Mouse (Mus musculus): Measurements from ENCODE around the gene Chka.

Gene Chka

DNA sequence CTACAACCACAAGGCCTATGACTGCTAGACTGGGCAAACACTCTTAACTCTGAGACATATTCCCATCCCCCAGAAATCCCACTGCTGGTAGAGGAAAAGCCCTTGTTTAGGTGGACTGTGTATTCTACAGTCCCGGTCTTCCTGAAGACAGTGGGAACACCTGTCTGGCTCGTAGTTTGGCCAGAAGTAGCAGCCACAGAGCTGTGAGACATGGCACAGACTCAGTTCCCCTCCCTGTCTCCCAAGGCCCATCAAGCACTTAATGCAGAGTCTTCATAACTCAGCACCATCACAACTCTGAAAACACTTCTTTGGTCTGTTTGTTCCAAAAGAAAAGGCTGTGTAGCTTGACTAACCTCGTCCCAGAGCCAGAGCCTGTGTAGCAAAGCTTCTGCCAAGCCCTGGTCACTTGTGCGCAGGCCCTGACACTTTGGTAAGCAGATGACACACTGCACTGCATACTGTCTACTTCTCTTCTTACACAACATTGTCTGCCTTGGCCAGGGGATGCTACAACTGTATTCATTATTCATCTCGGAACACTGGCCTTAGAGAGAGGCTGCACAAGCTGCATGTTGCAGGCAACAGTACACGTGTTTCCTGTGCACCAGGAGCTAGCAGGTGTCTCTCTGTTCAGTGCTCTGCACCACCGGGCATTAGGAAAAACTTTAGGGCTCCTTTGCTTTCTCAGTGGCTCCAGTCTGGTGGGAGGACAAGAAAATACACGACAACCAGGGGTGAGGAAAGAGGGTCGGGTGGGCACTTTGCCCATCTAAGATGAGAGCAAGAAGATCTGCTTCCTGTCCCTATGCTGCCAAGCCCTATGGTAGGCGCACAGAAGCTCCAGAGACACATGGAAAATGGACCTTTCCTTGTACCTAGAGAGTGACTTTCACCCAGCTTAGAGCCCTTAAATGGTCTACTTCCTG lies 4.6 kb upstream of the Chka start:
- no peak for DNase-seq (ENCODE audit: low spot score in 2 of 2)

DNA sequence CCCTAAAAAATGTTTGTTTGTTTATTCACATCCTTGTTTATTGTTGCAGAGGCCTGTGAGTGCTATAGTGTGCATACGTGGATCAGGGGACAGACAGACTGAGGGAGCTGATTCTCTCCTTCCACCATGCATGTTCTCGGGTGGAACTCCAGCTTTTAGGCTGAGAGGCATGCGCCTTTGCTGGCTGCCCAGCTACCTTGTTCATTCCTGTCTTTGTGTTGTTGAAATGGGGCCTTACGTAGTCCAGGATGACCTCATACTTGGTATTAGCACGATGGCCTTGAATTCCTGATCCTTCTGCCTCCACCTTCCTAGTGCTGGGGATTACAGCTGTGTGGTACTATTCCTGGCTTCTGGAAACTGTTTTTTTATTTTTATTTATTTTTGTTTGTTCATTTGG lies 3.9 kb upstream of the Chka start:
- no peak for DNase-seq (ENCODE audit: low spot score in 2 of 2)

DNA sequence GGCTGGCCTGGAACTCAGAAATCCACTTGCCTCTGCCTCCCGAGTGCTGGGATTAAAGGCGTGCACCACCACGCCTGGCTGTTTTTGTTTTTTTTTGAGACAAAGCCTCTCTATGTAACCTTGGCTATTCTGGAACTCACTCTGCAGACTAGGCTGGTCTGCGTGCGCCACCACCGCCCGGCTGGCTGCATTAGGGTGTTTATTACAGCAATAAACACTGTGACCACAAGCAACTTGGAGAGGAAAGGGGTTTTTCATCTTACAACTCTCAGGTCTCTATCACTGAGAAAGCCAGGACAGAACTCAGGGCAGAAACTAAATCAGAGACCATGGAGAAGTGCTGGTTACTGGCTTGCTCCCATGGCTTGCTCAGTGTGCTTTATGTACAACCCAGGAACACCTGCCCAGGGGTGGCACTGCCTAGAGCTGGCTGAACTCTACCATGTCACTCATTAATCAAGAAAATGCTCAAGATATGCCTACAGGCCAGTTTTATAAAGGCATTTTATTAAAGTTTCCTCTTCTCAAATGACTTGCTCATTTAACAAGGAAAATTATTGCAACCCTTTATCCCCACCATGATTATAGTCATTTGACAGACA lies 3.3 kb upstream of the Chka start:
- no peak for DNase-seq (ENCODE audit: low spot score in 2 of 2)

DNA sequence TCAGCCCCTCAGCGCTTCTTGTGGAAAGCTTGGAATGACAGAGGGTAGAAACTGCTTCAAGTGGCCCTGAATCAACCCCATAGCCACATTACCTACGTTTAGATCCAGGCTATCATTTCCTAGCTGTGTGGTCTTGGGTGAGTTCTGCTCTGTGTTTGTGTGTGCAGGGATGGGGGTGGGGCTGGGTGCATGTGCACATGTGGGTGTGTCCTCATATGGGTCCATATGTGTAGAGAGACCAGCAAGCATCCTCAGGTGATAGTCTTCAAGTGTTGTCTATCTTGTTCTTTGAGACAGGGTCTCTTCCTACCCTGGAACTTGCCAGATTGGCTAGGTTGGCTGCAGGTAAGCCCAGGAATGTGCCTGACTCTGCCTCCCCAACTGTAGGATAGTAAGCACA lies 2.3 kb upstream of the Chka start:
- DNase-seq (ENCODE audit: low spot score in 2 of 2): no peak

DNA sequence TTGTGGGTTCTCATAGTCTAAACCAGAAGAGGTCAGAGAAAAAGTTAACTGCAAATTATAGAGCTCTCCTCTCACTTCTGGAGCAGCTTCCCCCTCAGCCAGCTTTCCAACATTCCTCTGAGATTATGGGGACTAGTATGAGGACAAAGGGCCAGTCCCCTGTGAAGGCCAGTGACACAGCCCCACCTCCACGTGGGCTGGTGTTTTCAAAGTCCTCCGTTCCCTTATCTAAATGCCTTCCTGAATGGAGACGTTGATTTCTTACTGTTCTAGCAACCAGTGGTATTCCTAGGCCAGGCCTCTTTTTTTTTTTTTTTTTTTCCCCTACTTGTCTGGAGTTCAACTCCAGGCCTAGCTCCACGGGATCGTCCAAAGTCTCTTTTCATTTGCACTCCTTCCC lies 1.5 kb upstream of the Chka start:
- no peak for DNase-seq (ENCODE audit: low spot score in 2 of 2)

DNA sequence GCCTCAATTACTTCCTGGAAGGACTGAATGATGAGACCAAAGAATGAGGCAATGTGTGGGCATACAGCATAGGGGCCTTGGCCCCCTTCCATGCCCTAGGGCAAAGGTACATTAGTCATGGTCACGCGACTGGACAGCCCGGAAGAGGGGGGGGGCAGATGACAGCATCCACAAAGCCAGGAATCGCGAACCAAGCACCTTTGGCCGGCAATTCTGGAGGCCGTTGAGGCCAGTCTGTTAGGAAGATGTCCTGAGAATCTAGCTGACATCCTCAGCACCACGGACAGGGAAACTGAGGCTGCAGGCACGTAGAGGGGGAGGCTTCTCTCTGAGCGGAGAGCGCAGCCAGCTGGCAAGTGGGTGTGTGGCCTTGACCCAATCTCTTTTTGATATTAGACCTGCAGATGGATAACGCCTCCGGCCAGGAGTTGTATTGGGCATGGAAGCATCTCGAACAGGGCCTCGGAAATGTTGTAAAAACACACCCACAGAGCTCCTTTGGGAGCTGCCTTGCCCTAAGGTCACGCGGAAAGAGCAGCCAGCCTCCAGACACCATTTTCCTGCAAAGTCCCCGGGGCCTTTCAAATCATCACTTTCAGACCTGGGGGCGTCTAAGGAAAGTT lies 615 bp upstream of the Chka start:
- peak; percentile 18 to 26 for DNase-seq (ENCODE audit: low spot score in 2 of 2)

DNA sequence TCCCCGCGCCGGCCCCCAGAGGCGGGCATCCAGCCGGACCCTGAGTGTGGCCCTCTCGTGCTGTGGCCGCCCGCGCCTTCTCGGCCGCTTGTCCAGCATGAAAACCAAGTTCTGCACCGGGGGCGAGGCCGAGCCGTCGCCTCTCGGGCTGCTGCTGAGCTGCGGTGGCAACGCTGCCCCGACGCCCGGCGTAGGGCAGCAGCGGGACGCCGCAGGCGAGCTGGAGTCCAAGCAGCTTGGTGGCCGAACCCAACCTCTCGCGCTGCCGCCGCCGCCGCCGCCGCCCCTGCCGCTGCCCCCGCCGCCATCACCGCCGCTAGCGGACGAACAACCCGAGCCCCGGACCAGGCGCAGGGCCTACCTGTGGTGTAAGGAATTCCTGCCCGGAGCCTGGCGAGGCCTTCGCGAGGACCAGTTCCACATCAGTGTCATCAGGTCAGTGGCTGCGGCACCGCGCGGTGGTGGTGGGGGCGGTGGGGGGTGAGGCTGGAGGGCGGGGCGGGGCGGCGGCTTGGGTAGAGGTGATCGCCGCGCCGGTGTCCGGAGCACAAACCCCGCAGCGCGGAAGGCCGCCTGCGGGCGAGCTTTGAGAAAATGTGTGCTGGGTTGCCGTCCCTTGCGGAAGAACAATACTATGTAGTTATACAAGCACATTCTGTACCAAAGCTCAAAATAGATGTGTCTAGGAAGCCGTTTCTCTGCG lies 557 bp downstream of the Chka start:
- peak; percentile 47 to 52 for DNase-seq (ENCODE audit: low spot score in 2 of 2)

DNA sequence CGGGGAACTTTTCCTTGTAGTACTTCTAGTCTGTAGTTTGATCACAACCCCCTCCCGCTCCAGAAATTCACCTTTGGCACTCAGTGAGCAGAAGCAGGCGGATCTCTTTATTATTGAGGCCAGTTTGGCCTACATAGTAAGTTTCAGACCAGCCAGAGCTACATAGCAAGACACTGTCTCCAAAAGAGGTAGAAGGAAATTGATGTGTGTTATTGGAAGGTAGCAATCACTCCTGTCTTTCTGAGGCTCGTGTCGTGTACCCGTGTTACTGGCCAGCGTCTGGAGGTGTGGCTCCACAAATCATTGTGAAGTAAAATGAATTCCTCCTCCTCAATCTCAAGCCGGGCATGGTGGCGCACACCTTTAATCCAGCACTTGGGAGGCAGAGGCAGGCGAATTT lies 1.5 kb downstream of the Chka start:
- no peak for DNase-seq (ENCODE audit: low spot score in 2 of 2)

DNA sequence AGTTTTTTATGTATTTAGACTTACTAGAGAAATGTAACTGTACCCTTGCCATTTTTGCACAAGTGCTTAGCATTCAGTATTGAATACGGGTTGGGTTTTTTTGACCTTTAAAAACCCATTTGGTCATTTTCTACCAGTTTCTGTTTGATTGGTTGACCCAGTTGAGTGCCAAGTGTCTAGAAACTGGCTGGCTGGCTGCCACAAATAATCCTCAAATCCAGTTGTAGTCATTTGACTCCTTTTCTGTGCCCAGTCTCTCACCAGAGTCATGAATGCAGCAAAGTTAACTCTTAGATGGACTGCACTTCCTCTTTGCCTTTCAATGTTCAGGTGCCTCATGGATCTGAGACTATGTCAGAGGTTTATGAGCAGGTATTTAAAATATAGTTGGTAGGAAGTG lies 2.3 kb downstream of the Chka start:
- peak in 1 of 2 experiments; percentile 32 for DNase-seq (ENCODE audit: low spot score in 2 of 2)

DNA sequence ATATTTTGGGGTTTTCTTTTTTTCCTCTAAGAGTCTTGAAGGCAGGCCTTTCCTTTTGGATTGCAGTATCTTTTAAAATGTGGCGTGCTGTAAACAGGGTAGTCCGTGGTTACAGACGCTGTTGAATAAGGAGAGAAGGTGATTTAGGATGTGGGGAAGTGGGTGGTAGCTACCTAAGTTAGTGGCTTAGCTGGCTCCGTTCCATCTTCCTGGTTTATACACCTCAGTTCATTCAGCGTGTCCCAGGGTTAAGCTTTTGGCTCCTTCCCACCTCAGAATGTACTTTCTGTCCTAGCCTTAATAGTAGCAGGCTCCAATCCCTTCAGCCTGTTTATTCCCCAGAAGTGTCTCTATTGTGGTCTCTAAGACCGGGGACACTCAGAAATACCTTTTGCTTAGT lies 3.5 kb downstream of the Chka start:
- DNase-seq (ENCODE audit: low spot score in 2 of 2): no peak

DNA sequence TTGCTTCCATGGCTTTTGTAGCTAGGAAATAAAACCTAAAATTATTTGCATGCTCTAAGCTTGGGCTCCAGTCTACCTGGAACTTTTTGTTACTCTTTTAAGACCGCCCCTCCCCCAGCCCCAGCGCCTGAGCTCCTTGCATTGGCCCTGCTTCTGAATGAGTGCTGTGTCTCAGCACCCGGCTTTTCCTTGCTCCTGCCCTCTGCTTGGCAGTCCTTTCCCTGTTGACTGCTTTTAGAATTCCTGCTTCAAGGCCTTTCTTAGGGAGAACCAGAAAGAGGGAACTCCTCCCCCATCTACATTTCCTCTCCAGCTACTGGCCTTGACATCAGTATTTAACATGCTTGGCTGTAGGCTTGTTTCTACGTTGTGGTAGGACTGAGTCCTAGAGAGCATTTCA lies 4.0 kb downstream of the Chka start:
- DNase-seq (ENCODE audit: low spot score in 2 of 2): no peak

DNA sequence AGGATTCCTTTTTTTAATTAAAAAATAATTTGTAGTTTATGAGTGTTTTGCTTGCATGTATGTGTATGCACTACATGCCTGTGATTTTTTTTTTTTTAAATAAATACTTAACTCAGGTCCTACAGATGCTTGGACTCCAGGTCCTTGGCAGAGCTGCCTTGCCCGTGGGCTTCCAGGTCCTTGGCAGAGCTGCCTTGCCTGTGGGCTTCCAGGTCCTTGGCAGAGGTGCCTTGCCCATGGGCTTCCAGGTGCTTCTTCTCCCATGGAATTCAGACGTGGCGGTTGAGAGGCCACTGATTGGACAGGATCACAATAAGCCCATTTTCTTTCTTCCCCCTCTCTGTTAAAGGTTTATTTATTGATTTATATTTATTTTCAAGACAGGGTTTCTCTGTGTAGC lies 5.6 kb downstream of the Chka start:
- DNase-seq (ENCODE audit: low spot score in 2 of 2): no peak

DNA sequence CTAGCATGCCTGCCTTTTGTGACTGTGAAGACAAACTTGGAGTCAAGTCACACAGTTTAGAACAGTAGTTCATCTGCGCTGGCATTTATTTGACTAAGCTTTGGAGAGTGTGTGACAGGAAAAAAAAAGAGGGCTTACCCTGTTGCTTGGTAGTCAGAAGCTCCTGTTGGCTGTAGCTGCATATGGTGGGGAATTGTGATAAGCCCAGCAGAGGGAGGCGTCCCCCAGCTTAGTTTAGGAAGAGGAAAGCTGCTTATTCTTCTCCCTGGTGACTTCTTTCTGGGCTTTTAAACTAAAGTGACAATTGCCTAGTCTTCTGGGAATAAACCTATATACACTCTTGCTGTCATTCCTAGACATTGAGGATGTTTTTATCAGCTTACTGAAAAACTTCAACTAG lies 11.1 kb downstream of the Chka start:
- no peak for DNase-seq (ENCODE audit: low spot score in 2 of 2)

DNA sequence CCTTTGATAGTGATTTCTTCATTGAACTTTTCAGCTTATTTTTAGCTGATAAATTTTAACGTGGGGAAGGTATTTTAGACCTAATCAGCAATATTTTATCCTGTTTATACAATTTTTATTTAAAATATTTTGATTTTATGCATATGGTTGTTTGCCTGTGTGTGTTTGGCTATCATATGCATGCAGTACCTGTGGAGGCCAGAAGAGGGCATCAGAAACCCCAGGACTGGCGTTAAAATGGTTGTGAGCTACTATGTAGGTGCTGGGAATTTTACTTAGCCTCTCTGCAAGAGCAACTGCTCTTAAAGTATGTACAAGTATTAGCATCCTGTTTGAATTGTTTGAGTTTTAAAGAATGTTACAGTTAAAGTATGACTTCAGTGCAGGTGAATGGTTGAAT lies 13.4 kb downstream of the Chka start:
- DNase-seq (ENCODE audit: low spot score in 2 of 2): no peak

DNA sequence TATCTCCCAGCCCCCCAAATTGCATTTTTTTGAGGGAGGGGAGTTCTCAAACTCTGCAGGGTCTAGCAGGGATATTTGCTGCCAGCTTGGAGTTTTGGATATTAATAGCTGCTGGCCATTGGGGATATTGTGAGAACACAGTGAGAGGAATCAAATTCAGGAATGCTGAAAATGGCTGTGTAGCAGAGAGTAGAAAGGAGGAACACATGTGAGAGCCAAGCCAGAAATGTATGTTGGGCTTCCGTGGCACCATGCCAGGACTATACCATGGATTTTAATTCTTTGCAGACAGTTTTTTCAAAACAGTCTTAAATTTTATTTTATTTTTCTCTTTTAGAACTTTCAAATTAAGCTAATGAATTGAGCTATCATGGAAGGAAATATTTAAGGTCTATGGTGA lies 16.7 kb downstream of the Chka start:
- no peak for DNase-seq (ENCODE audit: low spot score in 2 of 2)

DNA sequence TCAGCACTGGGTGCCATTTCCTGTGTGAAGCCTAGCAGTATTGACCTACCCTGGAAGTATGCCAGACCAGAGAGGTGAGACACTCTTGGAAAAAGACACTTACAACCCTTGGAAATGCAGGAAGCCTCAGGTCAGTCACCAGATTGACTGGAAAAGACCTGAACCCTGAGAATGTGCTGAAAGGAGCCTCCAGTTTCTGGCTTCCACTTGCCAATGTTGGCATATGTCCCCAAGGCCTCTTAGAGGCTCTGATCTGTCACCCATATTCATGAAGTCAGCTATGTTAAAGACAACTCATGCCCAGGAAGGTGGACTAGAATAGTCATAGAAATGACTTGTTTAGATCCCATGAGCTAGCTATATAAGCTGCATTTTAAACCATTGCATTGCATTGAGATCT lies 19.9 kb downstream of the Chka start:
- DNase-seq (ENCODE audit: low spot score in 2 of 2): no peak

DNA sequence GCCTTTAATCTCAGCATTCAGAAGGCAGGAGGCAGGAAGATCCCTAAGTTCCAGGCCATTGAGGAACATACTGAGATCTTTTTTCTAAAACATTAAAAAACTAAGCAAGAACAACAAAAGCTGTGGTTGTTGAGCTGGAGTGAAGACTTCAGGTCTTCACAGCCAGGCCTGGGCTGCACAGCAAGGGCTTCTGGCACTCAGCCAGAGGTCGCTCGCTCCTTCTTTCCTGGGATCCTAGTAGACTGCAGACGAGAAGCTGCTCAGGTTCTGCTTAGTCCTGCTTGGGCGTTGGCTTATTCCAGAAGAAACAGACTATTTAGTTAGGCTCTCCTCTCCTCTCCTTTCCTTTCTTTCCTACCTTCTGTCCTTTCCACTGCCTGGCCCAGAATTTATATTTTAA lies 20.8 kb downstream of the Chka start:
- DNase-seq (ENCODE audit: low spot score in 2 of 2): no peak

DNA sequence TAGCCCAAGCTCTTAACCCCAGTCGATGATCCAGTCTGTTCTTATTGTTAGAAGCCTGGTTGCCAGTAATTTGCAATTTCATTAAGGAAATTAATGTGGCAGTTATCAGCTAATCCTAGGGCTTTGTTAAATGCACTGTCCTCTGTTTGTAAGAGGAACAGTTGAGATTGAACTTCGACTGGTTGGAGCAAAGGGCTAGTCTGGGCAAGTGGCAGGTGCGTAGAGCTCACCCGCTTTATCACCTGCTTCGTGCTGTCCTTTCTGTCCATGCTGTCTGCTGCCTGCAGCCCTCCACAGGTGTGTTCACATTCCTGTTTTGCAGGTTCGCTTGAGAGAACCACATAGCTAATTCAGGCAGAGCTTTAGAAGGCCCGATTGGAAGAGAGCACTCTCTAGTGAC lies 23.5 kb downstream of the Chka start:
- DNase-seq (ENCODE audit: low spot score in 2 of 2): peak; percentile 14 to 19

DNA sequence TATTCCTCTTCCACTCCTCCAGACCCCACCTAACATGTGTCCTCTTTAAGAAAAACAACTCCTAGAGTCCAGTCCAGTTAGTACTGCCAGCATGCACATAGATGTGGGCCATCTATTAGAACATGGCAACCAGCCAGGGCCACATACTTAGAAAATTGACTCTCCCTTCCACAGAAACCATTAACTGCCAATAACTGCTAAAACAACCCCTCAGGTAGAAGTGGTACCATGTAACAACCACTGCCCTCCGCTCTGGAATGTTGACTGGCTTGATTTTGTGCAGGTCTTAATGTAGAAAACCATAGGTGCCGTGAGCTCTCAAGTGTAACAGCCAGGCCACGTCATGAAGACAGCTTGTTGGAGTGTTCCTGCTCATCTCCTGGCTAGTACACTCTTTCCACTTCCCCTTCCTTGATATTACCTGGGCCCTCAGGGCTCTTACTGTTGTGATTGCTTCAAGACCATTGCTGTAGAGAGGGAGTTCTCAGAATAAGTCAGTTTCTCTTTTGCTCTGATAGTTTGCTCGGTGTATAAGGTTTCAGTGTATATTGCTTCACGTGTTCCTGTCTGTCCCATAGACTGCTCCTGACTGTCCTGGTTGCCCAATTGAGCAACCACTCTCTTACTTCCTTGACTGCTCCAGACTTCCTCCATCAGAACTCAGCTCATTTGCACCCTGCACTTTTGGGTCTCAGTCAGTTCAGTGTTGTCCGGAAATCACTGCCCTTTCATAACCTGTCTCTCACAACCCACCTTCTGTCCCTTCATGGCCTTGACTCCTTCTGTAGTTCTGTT lies 28.7 kb downstream of the Chka start:
- DNase-seq (ENCODE audit: low spot score in 2 of 2): no peak

DNA sequence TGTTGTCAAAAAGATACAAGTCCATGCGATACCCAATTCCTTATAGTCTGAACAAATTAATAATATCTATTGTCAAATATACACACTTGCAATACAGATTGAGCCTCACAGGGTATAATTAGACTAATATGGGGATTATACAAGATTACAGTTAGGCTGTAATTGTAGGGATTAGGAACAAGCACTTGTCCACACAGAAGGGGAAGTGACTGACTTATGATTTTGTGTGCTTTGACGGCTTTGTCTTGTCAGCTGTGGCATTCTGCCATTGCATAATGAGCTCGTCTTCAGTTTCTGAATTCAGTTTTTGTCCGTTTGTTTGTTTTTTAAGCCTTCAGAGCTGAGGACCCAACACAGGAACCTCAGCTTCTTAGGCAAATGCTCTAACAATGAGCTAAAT lies 30.6 kb downstream of the Chka start:
- no peak for DNase-seq (ENCODE audit: low spot score in 2 of 2)

DNA sequence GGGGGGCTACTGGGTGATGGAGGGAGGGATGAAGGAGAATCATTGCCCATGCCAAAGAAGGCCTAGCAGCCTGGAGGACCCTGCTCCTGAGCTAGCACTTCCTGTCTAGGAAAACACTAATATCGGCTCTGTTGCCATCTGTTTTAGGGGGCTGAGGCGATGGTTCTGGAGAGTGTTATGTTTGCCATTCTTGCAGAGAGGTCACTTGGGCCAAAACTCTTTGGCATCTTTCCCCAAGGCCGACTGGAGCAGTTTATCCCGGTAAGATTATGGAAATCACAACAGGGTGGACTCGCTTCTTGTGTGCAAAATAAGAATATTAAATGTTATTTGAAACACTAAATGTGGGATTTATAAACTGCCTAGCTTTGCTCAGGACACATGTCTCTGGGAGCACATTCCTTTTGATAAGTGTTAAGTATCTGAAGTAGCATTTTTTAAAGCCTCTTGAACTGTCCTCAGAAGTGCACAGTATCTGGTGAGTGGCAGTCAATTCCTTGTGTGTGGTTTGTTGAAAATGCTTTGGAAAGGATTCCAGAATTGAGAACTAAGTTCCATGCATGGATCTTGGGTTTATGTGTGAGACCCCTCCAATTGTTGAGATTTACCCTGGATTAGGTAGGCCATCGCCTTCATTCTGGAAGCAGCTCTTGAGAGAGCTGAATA lies 32.9 kb downstream of the Chka start:
- DNase-seq (ENCODE audit: low spot score in 2 of 2): no peak
